Mouse (Mus musculus) hindbrain, embryonic 14.5 days (tissue): Measurements from ENCODE around the gene Nln. TPM values are rescaled to one million over a fixed set of nuclear protein-coding genes. Genes with fewer than 3 reads are reported as not detected.

Source experiments
- ATAC-seq: fragments of 200-750 bp; cut with Nextera tagmentation; 2 replicates; pipeline ENCODE4 v1.8.0; 2017; ENCODE audit warnings: moderate number of reproducible peaks, mild to moderate bottlenecking, moderate TSS enrichment, moderate library complexity; ENCODE audit not compliant: low FRiP score
- DNase-seq: peaks from one replicate; pipeline ENCODE4 v3.0.0-alpha.2; 2015; ENCODE audit warnings: low spot score
- H3K27ac ChIP-seq: fragments of 300-500 bp; sonication (generic); 2 replicates; pipeline ENCODE4 v1.5.1; 2014; ENCODE audit warnings: mild to moderate bottlenecking, moderate library complexity
- H3K27me3 ChIP-seq: fragments of 300-500 bp; sonication (generic); 2 replicates; pipeline ENCODE4 v1.6.1; 2014; ENCODE audit warnings: mild to moderate bottlenecking, low read length, mixed read lengths; ENCODE audit not compliant: control insufficient read depth, insufficient read depth
- H3K36me3 ChIP-seq: fragments of 300-500 bp; sonication (generic); replicated peaks from 2 replicates; pipeline ENCODE4 v1.6.1; 2014; ENCODE audit not compliant: control insufficient read depth, insufficient read depth
- H3K4me1 ChIP-seq: fragments of 300-500 bp; sonication (generic); replicated peaks from 2 replicates; pipeline ENCODE4 v1.6.1; 2014; ENCODE audit warnings: antibody characterized with exemption, low read length, mixed read lengths; ENCODE audit not compliant: control insufficient read depth, insufficient read depth
- H3K4me2 ChIP-seq: fragments of 300-500 bp; sonication (generic); replicated peaks from 2 replicates; pipeline ENCODE4 v1.6.1; 2014; ENCODE audit warnings: mild to moderate bottlenecking, moderate library complexity
- H3K4me3 ChIP-seq: fragments of 300-500 bp; sonication (generic); replicated peaks from 2 replicates; pipeline ENCODE4 v1.5.1; 2014; ENCODE audit warnings: mild to moderate bottlenecking, low read length
- H3K9ac ChIP-seq: fragments of 300-500 bp; sonication (generic); 2 replicates; pipeline ENCODE4 v1.6.1; 2014
- H3K9me3 ChIP-seq: fragments of 300-500 bp; sonication (generic); 2 replicates; pipeline ENCODE4 v1.6.1; 2016; ENCODE audit warnings: low read length; ENCODE audit not compliant: control insufficient read depth
- WGBS: fragments of 180-500 bp; shearing (Covaris S2); extraction: QIAGEN DNeasy Blood & Tissue Kit; methylation state at CpG from one replicate; pipeline ENCODE4 v1.1.7; 2014; 5-methylcytosine and 5-hydroxymethylcytosine counted together
- polyA plus RNA-seq: library from polyadenylated mRNA; unstranded; fragments of >200 nt; fragmentation: Nextera tagmentation; extraction: Ambion mirVana; gene quantifications from 2 replicates; pipeline ENCODE4 v1.2.1, GENCODE M21; 2014

Nln gene
- polyA plus RNA-seq, 1 experiment from 2014 or later, result 69.5 TPM

DNA sequence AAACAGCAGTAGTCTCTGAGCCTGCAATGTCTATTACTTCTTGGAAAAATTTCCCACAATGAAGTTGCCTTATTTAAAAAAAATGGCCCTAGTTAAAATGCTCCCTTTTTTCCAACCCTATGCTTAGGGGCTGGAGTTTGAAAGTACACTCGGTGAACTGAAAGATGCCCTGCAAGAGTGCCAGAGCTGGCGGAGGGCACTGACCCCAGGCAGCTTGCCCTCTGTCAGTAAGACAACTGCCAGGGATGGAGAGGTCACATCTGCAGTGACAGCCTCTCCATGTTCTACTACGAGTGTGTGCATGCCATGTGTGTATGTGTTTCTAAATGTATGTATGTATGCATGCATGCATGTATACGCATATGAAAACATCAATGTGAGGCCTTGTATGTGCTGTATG lies 78.5 kb downstream of the Nln start:
- Histone ChIP-seq H3K4me3 (no peak overlapping the region), H3K9ac (no peak overlapping the region), H3K4me1 (0 out of 2 replicates have a peak, but pooled peaks cover 6% of the 10 kb centered on the region), H3K36me3 (peaks cover 38% of the 10 kb centered on the region), H3K4me2 (no peak overlapping the region), H3K27me3 (no peaks in the 10 kb centered on the region), H3K27ac (no peak overlapping the region), H3K9me3 (no peaks in the 10 kb centered on the region)
- 85% methylated on average over 4 of the region's 4 CpGs for WGBS
- DNase-seq, result no peak
- ATAC-seq, result no peak

GRCm38 (mm10) chr13:104029511-104029910 lies 79.9 kb downstream of the Nln start:
- H3K4me3 ChIP-seq, result no peak overlapping the region
- ATAC-seq (no peak), DNase-seq (no peak)

DNA sequence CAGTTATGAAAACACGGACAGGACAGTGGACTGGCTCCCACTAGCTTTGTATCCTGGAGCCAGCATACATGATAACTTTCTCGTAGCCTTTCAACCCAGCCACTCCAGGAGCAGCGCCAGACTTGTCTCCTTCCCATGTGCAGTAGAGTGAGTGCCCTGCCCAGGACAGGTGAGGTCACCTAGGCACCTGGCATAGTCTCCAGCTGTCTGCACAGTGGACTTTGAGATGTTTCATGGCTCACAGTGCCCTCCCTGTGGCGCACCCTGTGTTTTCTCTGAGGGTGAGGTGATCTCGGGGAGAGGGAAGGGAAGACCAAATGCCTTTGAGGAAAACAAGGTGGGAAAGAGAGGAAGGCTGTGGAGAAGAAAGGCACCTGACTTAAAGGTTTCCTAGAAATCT lies 80.3 kb downstream of the Nln start:
- Histone ChIP-seq H3K27me3 (no peaks in the 10 kb centered on the region), H3K36me3 (peaks cover 25% of the 10 kb centered on the region), H3K4me2 (no peak overlapping the region), H3K9me3 (no peaks in the 10 kb centered on the region), H3K27ac (no peak overlapping the region), H3K4me1 (0 out of 2 replicates have a peak, but pooled peaks cover 3% of the 10 kb centered on the region), H3K9ac (no peak overlapping the region), H3K4me3 (no peak overlapping the region)
- 90% methylated on average over 5 of the region's 5 CpGs for WGBS
- no peak for DNase-seq
- no peak for ATAC-seq

More at GRCm38 (mm10) chr13:104029511-104029910, 79.9 kb downstream of the Nln start:
- Histone ChIP-seq H3K4me2 (no peak overlapping the region), H3K4me1 (0 out of 2 replicates have a peak, but pooled peaks cover 3% of the 10 kb centered on the region), H3K9me3 (no peaks in the 10 kb centered on the region), H3K27me3 (no peaks in the 10 kb centered on the region), H3K27ac (no peak overlapping the region), H3K36me3 (peaks cover 29% of the 10 kb centered on the region), H3K9ac (no peak overlapping the region)

DNA sequence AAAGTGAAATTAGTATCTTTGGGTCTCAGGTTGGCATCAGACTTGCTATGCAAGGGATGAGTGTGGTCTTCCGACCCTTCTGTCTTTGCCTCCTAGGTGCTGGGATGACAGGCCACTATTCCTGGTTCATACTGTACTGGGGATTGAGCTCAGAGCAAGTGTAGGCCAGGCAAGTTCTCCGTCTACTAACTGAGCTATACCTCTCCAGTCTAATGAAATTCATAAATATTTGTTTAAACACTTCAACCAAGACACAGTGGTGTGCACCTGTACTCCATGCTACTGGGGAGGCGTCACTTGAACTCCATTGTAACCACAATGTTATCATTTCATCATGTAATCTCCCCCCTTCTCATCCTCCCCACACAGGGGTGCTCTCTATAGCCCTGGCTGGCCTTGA lies 82.9 kb downstream of the Nln start:
- peaks cover 8% of the 10 kb centered on the region; the same call in 1 of the 2 replicates for H3K27me3 ChIP-seq
- 97% methylated on average over 3 of the region's 3 CpGs for WGBS

DNA sequence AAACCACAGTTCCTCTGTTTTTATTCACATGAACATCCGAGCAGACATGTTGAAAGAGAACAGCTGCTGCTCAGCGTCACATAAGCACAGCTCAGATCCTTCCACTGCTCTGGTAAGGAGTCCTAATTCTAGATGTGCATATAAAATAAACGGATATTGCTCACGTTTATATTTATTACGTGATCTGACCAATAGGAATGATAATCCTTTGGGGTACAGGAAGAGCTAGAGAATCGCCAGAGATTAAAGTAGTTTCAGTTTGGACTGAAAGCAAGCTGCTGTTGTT lies 83.8 kb downstream of the Nln start:
- WGBS, result 77% methylated on average over 6 of the region's 6 CpGs
- Histone ChIP-seq H3K4me2 (no peak overlapping the region), H3K9ac (no peak overlapping the region), H3K36me3 (peaks cover 15% of the 10 kb centered on the region), H3K9me3 (no peaks in the 10 kb centered on the region), H3K4me1 (no peaks in the 10 kb centered on the region), H3K27ac (no peak overlapping the region), H3K27me3 (peaks cover 10% of the 10 kb centered on the region; the same call in 1 of the 2 replicates), H3K4me3 (no peak overlapping the region)
- DNase-seq (no peak), ATAC-seq (no peak)

More for the DNA sequence above, 82.9 kb downstream of the Nln start:
- Histone ChIP-seq H3K27ac (no peak overlapping the region), H3K36me3 (peaks cover 18% of the 10 kb centered on the region), H3K9ac (no peak overlapping the region), H3K9me3 (no peaks in the 10 kb centered on the region), H3K4me3 (no peak overlapping the region), H3K4me1 (no peaks in the 10 kb centered on the region), H3K4me2 (no peak overlapping the region)
- DNase-seq (no peak), ATAC-seq (no peak)

GRCm38 (mm10) chr13:104024856-104025709 lies 84.3 kb downstream of the Nln start:
- Histone ChIP-seq H3K4me2 (no peak overlapping the region), H3K36me3 (peaks cover 17% of the 10 kb centered on the region), H3K9me3 (peaks cover 1% of the 10 kb centered on the region; the same call in 1 of the 2 replicates), H3K4me1 (no peaks in the 10 kb centered on the region), H3K9ac (no peak overlapping the region), H3K27ac (no peak overlapping the region), H3K4me3 (no peak overlapping the region), H3K27me3 (peaks cover 10% of the 10 kb centered on the region; the same call in 1 of the 2 replicates)
- 47% methylated on average over 18 of the region's 18 CpGs for WGBS
- DNase-seq (no peak), ATAC-seq (peak; percentile 43; the same call in 1 of the 2 replicates)

- no peaks in the 10 kb centered on the region for H3K4me1 ChIP-seq
- no peak overlapping the region for H3K4me3 ChIP-seq
- no peak overlapping the region for H3K9ac ChIP-seq
- no peak overlapping the region for H3K4me2 ChIP-seq
- DNase-seq (no peak), ATAC-seq (no peak)
- peaks cover 3% of the 10 kb centered on the region; the same call in 1 of the 2 replicates for H3K9me3 ChIP-seq
- H3K27ac ChIP-seq, result no peak overlapping the region
- peaks cover 10% of the 10 kb centered on the region; the same call in 1 of the 2 replicates for H3K27me3 ChIP-seq
- peaks cover 22% of the 10 kb centered on the region; the same call in 1 of the 2 replicates for H3K36me3 ChIP-seq
- WGBS, result 74% methylated on average over 2 of the region's 2 CpGs
Observed at GRCm38 (mm10) chr13:104024275-104024674, 85.1 kb downstream of the Nln start.

- Histone ChIP-seq H3K36me3 (peaks cover 22% of the 10 kb centered on the region; the same call in 1 of the 2 replicates), H3K9ac (no peak overlapping the region), H3K27me3 (peaks cover 10% of the 10 kb centered on the region; the same call in 1 of the 2 replicates), H3K4me1 (no peaks in the 10 kb centered on the region; the same call in 1 of the 2 replicates), H3K9me3 (peaks cover 3% of the 10 kb centered on the region; the same call in 1 of the 2 replicates), H3K4me3 (no peak overlapping the region), H3K27ac (no peak overlapping the region), H3K4me2 (no peak overlapping the region)
- no peak for ATAC-seq
- 68% methylated on average over 11 of the region's 11 CpGs for WGBS
- DNase-seq, result no peak
Observed at GRCm38 (mm10) chr13:104023356-104023911, 86.0 kb downstream of the Nln start.

DNA sequence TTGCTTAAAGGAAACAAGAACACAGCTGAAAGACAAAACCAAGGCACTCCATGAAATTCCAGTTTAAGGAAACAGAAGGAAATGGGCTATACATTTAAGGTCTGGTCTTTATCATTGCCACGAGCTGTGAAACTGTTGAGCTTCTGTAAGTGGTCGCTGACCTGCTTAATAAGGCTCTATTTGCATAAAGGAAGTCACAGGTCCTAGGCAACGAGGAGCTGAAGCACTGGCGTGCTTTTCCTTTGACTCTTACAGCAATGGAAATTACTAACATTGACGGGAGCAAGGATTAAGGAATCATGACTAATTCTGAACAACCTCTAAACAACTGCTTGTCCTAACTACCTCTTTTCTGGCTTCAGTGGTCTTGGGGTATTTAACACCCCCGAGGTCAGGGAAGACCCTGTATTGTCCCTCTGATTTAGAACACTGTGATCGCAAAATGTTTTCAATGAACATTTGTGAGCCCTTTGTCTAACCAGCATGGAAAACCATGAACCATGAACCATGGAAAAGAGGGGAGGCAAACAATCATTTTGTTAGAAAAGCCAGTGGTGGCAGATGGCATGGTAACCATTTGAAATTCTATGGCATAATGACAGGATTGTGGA lies 90.8 kb downstream of the Nln start:
- Histone ChIP-seq H3K27me3 (peaks cover 10% of the 10 kb centered on the region; the same call in 1 of the 2 replicates), H3K4me1 (no peaks in the 10 kb centered on the region; the same call in 1 of the 2 replicates), H3K9ac (no peak overlapping the region), H3K27ac (no peak overlapping the region), H3K4me3 (no peak overlapping the region), H3K36me3 (0 out of 2 replicates have a peak, but pooled peaks cover 18% of the 10 kb centered on the region), H3K4me2 (no peak overlapping the region), H3K9me3 (peaks cover 3% of the 10 kb centered on the region; the same call in 1 of the 2 replicates)
- no peak for DNase-seq
- no peak; the same call in 1 of the 2 replicates for ATAC-seq
- WGBS, result 14% methylated on average over 7 of the region's 7 CpGs
